Mouse (Mus musculus): ENCODE data around the gene Atg16l1. TPM values are rescaled to one million over a fixed set of nuclear protein-coding genes. Genes with fewer than 3 reads are reported as not detected.

Atg16l1 gene
- polyA plus RNA-seq (2015; fragmentation: Nextera tagmentation; extraction: Ambion mirVana): 57.6 and 62.4 TPM in 2 replicates

GRCm38 (mm10) chr1:87755641-87756470, at the start of gene Atg16l1:
Atg16l1 (plus strand) TSS chr1:87755870.
- Histone ChIP-seq H3K9me3 (no peaks in the 10 kb centered on the region), H3K27me3 (no peaks in the 10 kb centered on the region), H3K4me2 (replicated peaks) (peak within 1 kb of the TSS; percentile 69), H3K27ac (peak within 1 kb of the TSS; percentile 92), H3K4me1 (replicated peaks) (peaks cover 15% of the 10 kb centered on the region), H3K4me3 (replicated peaks) (peak within 1 kb of the TSS; percentile 95), H3K9ac (replicated peaks) (peak within 1 kb of the TSS; percentile 94), H3K36me3 (peaks cover 19% of the 10 kb centered on the region)
- peak; percentile 99 for ATAC-seq
- WGBS: under 1% methylated on average over 79 of the region's 79 CpGs

GRCm38 (mm10) chr1:87706361-87706760, 49.3 kb upstream of the Atg16l1 start:
- ATAC-seq: no peak
- H3K27me3 ChIP-seq: no peaks in the 10 kb centered on the region
- peaks cover 3% of the 10 kb centered on the region; the same call in 1 of the 2 replicates for H3K9me3 ChIP-seq
- H3K36me3 ChIP-seq: no peaks in the 10 kb centered on the region
- no peak overlapping the region for H3K4me2 ChIP-seq (replicated peaks)
- peaks cover 13% of the 10 kb centered on the region for H3K4me1 ChIP-seq (replicated peaks)
- H3K9ac ChIP-seq (replicated peaks): no peak overlapping the region
- 95% methylated on average over 3 of the region's 3 CpGs for WGBS
- no peak overlapping the region for H3K27ac ChIP-seq
- no peak overlapping the region for H3K4me3 ChIP-seq (replicated peaks)

GRCm38 (mm10) chr1:87709020-87709419, 46.6 kb upstream of the Atg16l1 start:
- WGBS: 35% methylated on average over 6 of the region's 6 CpGs
- Histone ChIP-seq H3K4me3 (replicated peaks) (no peak overlapping the region), H3K4me2 (replicated peaks) (no peak overlapping the region), H3K36me3 (no peaks in the 10 kb centered on the region), H3K27ac (peak overlapping the region; percentile 32), H3K9me3 (peaks cover 3% of the 10 kb centered on the region; the same call in 1 of the 2 replicates), H3K27me3 (no peaks in the 10 kb centered on the region), H3K4me1 (replicated peaks) (peaks cover 13% of the 10 kb centered on the region), H3K9ac (replicated peaks) (no peak overlapping the region)
- no peak for ATAC-seq

- 80% methylated on average over 7 of the region's 7 CpGs for WGBS
- H3K4me2 ChIP-seq (replicated peaks): no peak overlapping the region
- no peak overlapping the region for H3K4me3 ChIP-seq (replicated peaks)
- peaks cover 3% of the 10 kb centered on the region; the same call in 1 of the 2 replicates for H3K9me3 ChIP-seq
- H3K36me3 ChIP-seq: no peaks in the 10 kb centered on the region
- H3K4me1 ChIP-seq (replicated peaks): peaks cover 13% of the 10 kb centered on the region
- peak overlapping the region; percentile 25; the same call in 1 of the 2 replicates for H3K27ac ChIP-seq
- no peaks in the 10 kb centered on the region for H3K27me3 ChIP-seq
- ATAC-seq: peak; percentile 70
- H3K9ac ChIP-seq (replicated peaks): no peak overlapping the region; the same call in 1 of the 2 replicates
These were observed 45.9 kb upstream of the Atg16l1 start for GRCm38 (mm10) chr1:87709661-87710270.

GRCm38 (mm10) chr1:87711938-87712613, 43.6 kb upstream of the Atg16l1 start:
- H3K4me1 ChIP-seq (replicated peaks): peaks cover 13% of the 10 kb centered on the region
- WGBS: 86% methylated on average over 10 of the region's 10 CpGs
- no peak overlapping the region for H3K9ac ChIP-seq (replicated peaks)

GRCm38 (mm10) chr1:87712614-87712971, 43.1 kb upstream of the Atg16l1 start:
- Histone ChIP-seq H3K4me2 (replicated peaks) (no peak overlapping the region), H3K4me3 (replicated peaks) (no peak overlapping the region), H3K4me1 (replicated peaks) (peaks cover 13% of the 10 kb centered on the region), H3K36me3 (no peaks in the 10 kb centered on the region), H3K27me3 (no peaks in the 10 kb centered on the region), H3K9me3 (peaks cover 3% of the 10 kb centered on the region; the same call in 1 of the 2 replicates), H3K9ac (replicated peaks) (no peak overlapping the region), H3K27ac (no peak overlapping the region)
- ATAC-seq: no peak
- 97% methylated on average over 1 of the region's 1 CpGs for WGBS

More at GRCm38 (mm10) chr1:87711938-87712613, 43.6 kb upstream of the Atg16l1 start:
- Histone ChIP-seq H3K27ac (no peak overlapping the region), H3K9me3 (peaks cover 3% of the 10 kb centered on the region; the same call in 1 of the 2 replicates), H3K4me3 (replicated peaks) (no peak overlapping the region), H3K4me2 (replicated peaks) (no peak overlapping the region), H3K27me3 (no peaks in the 10 kb centered on the region), H3K36me3 (no peaks in the 10 kb centered on the region)
- no peak for ATAC-seq

- Histone ChIP-seq H3K4me1 (replicated peaks) (no peaks in the 10 kb centered on the region), H3K27me3 (no peaks in the 10 kb centered on the region), H3K4me3 (replicated peaks) (no peak overlapping the region), H3K9me3 (no peaks in the 10 kb centered on the region), H3K4me2 (replicated peaks) (no peak overlapping the region), H3K9ac (replicated peaks) (no peak overlapping the region), H3K27ac (no peak overlapping the region), H3K36me3 (no peaks in the 10 kb centered on the region)
- WGBS: 38% methylated on average over 8 of the region's 8 CpGs
- 0 out of 2 replicates have a peak, but pooled peaks have one; percentile 27 for ATAC-seq
These were observed 34.3 kb upstream of the Atg16l1 start for GRCm38 (mm10) chr1:87721382-87721781.

- H3K27me3 ChIP-seq: no peaks in the 10 kb centered on the region
- no peak overlapping the region for H3K9ac ChIP-seq (replicated peaks)
- no peak overlapping the region for H3K4me2 ChIP-seq (replicated peaks)
- no peaks in the 10 kb centered on the region for H3K36me3 ChIP-seq
- ATAC-seq: no peak
- WGBS: 59% methylated on average over 2 of the region's 2 CpGs
- H3K27ac ChIP-seq: no peak overlapping the region
- H3K4me1 ChIP-seq (replicated peaks): no peaks in the 10 kb centered on the region
- H3K9me3 ChIP-seq: no peaks in the 10 kb centered on the region
- no peak overlapping the region for H3K4me3 ChIP-seq (replicated peaks)
These were observed 33.6 kb upstream of the Atg16l1 start for GRCm38 (mm10) chr1:87722081-87722480.

- Histone ChIP-seq H3K4me1 (replicated peaks) (no peaks in the 10 kb centered on the region), H3K4me2 (replicated peaks) (no peak overlapping the region), H3K9ac (replicated peaks) (no peak overlapping the region), H3K9me3 (no peaks in the 10 kb centered on the region), H3K4me3 (replicated peaks) (no peak overlapping the region), H3K27me3 (no peaks in the 10 kb centered on the region), H3K36me3 (no peaks in the 10 kb centered on the region), H3K27ac (no peak overlapping the region)
- ATAC-seq: no peak
- WGBS: 78% methylated on average over 4 of the region's 4 CpGs
These were observed 32.3 kb upstream of the Atg16l1 start for GRCm38 (mm10) chr1:87723351-87723750.

- no peaks in the 10 kb centered on the region for H3K36me3 ChIP-seq
- no peak for ATAC-seq
- no peaks in the 10 kb centered on the region for H3K27me3 ChIP-seq
- H3K4me2 ChIP-seq (replicated peaks): no peak overlapping the region
- H3K9ac ChIP-seq (replicated peaks): no peak overlapping the region
- H3K4me1 ChIP-seq (replicated peaks): no peaks in the 10 kb centered on the region
- 81% methylated on average over 2 of the region's 2 CpGs for WGBS
- no peaks in the 10 kb centered on the region for H3K9me3 ChIP-seq
- no peak overlapping the region for H3K4me3 ChIP-seq (replicated peaks)
- no peak overlapping the region for H3K27ac ChIP-seq
These were observed 26.6 kb upstream of the Atg16l1 start for GRCm38 (mm10) chr1:87729070-87729469.

- Histone ChIP-seq H3K36me3 (no peaks in the 10 kb centered on the region), H3K27me3 (no peaks in the 10 kb centered on the region), H3K27ac (no peak overlapping the region), H3K4me1 (replicated peaks) (no peaks in the 10 kb centered on the region), H3K4me2 (replicated peaks) (no peak overlapping the region), H3K9ac (replicated peaks) (no peak overlapping the region), H3K9me3 (no peaks in the 10 kb centered on the region), H3K4me3 (replicated peaks) (no peak overlapping the region)
- no peak for ATAC-seq
- WGBS: 88% methylated on average over 6 of the region's 6 CpGs
These were observed 25.8 kb upstream of the Atg16l1 start for GRCm38 (mm10) chr1:87729850-87730249.

GRCm38 (mm10) chr1:87730271-87730670, 25.4 kb upstream of the Atg16l1 start:
- H3K4me2 ChIP-seq (replicated peaks): no peak overlapping the region
- H3K9me3 ChIP-seq: no peaks in the 10 kb centered on the region
- no peak overlapping the region for H3K27ac ChIP-seq
- no peaks in the 10 kb centered on the region for H3K27me3 ChIP-seq
- no peak overlapping the region for H3K9ac ChIP-seq (replicated peaks)
- H3K4me1 ChIP-seq (replicated peaks): no peaks in the 10 kb centered on the region
- 86% methylated on average over 7 of the region's 7 CpGs for WGBS
- ATAC-seq: no peak
- no peak overlapping the region for H3K4me3 ChIP-seq (replicated peaks)
- no peaks in the 10 kb centered on the region for H3K36me3 ChIP-seq
